Mouse (Mus musculus) forebrain, embryonic 11.5 days (tissue): ENCODE data around the gene Fdxr. TPM values are rescaled to one million over a fixed set of nuclear protein-coding genes. Genes with fewer than 3 reads are reported as not detected.

Source experiments
- ATAC-seq: fragments of 200-750 bp; cut with Nextera tagmentation; replicated peaks from 2 replicates; pipeline ENCODE4 v1.8.0; 2017; ENCODE audit warnings: moderate TSS enrichment; ENCODE audit not compliant: low FRiP score
- DNase-seq: peaks from one replicate; pipeline ENCODE4 v3.0.0-alpha.2; 2017; ENCODE audit warnings: low spot score
- H3K27ac ChIP-seq: fragments of 300-500 bp; sonication (generic); 2 replicates; pipeline ENCODE4 v1.5.1; 2014; ENCODE audit warnings: low read depth, low read length
- H3K27me3 ChIP-seq: fragments of 300-500 bp; sonication (generic); 2 replicates; pipeline ENCODE4 v1.6.1; 2014; ENCODE audit warnings: mild to moderate bottlenecking, low read length, mixed read lengths; ENCODE audit not compliant: control insufficient read depth, insufficient read depth
- H3K36me3 ChIP-seq: fragments of 300-500 bp; sonication (generic); 2 replicates; pipeline ENCODE4 v1.6.1; 2014; ENCODE audit warnings: mild to moderate bottlenecking, low read length, moderate library complexity, mixed read lengths; ENCODE audit not compliant: control insufficient read depth, insufficient read depth
- H3K4me1 ChIP-seq: fragments of 300-500 bp; sonication (generic); replicated peaks from 2 replicates; pipeline ENCODE4 v1.6.1; 2014; ENCODE audit warnings: low read length, mixed read lengths; ENCODE audit not compliant: control insufficient read depth, insufficient read depth
- H3K4me2 ChIP-seq: fragments of 300-500 bp; sonication (generic); 2 replicates; pipeline ENCODE4 v1.6.1; 2014; ENCODE audit warnings: low read depth, mild to moderate bottlenecking, low read length, moderate library complexity, mixed read lengths; ENCODE audit not compliant: severe bottlenecking
- H3K4me3 ChIP-seq: fragments of 300-500 bp; sonication (generic); 2 replicates; pipeline ENCODE4 v1.5.1; 2014; ENCODE audit warnings: low read depth, low read length
- H3K9ac ChIP-seq: fragments of 300-500 bp; sonication (generic); 2 replicates; pipeline ENCODE4 v1.6.1; 2014; ENCODE audit warnings: low read length
- H3K9me3 ChIP-seq: fragments of 300-500 bp; sonication (generic); 2 replicates; pipeline ENCODE4 v1.6.1; 2016; ENCODE audit warnings: low read length, mixed read lengths; ENCODE audit not compliant: control insufficient read depth
- WGBS: fragments of 180-500 bp; shearing (Covaris S2); extraction: QIAGEN DNeasy Blood & Tissue Kit; methylation state at CpG from one replicate; pipeline ENCODE4 v1.1.7; 2014; 5-methylcytosine and 5-hydroxymethylcytosine counted together
- polyA plus RNA-seq: library from polyadenylated mRNA; unstranded; fragments of >200 nt; fragmentation: Nextera tagmentation; extraction: Ambion mirVana; gene quantifications from 2 replicates; pipeline ENCODE4 v1.2.1, GENCODE M21; 2014

The Fdxr gene
- 13.8 and 15.6 TPM in 2 replicates for polyA plus RNA-seq

DNA sequence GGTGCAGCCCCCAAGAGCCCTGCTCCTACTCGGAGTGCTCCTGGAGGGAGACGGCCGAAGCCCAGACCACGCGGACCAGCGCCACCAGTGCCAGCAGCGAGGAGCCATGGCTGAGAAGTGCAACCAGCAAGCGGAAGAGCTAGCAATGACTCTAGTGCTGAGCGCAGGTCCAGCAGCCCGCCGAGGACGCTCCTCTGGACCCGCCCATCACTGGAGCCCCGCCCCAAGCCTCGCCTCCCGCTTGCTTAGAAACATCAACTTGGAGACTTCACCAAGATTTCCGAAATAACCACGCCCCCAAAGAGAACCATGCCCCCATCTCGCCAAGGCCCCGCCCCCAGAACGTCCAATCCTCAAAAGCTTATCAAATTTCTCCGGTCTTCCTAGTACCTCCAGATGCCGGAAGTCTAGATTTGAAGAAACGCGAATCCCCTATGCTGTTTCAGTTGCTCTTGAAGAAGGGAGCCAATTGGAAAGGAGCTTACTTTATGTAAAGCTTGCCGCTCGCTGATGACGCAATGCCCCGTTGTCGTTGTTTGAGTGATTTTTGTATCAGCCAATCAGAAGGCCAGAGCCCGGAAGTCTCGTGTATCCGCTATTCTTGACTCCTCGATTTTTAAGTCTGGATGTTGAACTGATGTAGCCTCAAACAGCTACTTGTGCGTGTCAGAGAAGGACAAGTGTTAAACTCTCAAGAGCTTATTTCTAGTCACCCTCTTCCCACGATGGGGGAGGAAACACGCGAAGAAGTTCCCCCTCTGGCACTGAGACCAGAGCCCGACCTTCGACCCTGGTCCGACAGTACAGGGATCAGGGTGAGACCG is at the start of gene Fdxr:
TSS of gene Fdxr (minus strand) at position 271 of the 824 bp plus-strand sequence.
- DNase-seq (peak; percentile 98), ATAC-seq (peak; percentile 96)
- H3K9me3 ChIP-seq, result no peaks in the 10 kb centered on the region
- H3K4me1 ChIP-seq, result peaks cover 11% of the 10 kb centered on the region
- H3K9ac ChIP-seq, result peak within 1 kb of the TSS; percentile 84
- peak within 1 kb of the TSS; percentile 83 for H3K4me2 ChIP-seq
- 0% methylated on average over 42 of the region's 42 CpGs for WGBS
- peak within 1 kb of the TSS; percentile 71; the same call in 1 of the 2 replicates for H3K27ac ChIP-seq
- no peaks in the 10 kb centered on the region for H3K36me3 ChIP-seq
- peak within 1 kb of the TSS; percentile 60 for H3K4me3 ChIP-seq
- no peaks in the 10 kb centered on the region for H3K27me3 ChIP-seq

DNA sequence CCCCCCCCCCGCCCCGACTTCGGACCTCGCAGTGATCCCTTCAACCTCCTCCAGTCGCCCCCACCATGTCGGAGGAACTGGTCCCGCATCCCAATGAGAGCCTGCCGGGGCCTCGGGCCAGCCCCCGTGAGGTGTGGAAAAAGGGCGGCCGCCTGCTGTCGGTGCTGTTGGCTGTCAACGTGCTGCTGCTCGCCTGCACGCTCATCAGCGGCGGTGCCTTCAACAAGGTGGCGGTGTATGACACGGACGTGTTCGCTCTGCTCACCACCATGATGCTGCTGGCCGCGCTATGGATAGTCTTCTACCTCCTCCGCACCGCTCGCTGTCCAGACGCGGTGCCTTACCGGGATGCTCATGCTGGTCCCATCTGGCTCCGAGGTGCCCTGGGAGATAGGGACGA is 46.5 kb upstream of the Fdxr start:
- WGBS, result 23% methylated on average over 32 of the region's 32 CpGs
- H3K27me3 ChIP-seq, result peaks cover 64% of the 10 kb centered on the region
- H3K4me2 ChIP-seq, result no peak overlapping the region
- no peaks in the 10 kb centered on the region for H3K9me3 ChIP-seq
- no peak for ATAC-seq
- no peak overlapping the region for H3K27ac ChIP-seq
- H3K4me3 ChIP-seq, result no peak overlapping the region
- H3K9ac ChIP-seq, result no peak overlapping the region
- peak; percentile 61 for DNase-seq
- H3K36me3 ChIP-seq, result no peaks in the 10 kb centered on the region
- peaks cover 2% of the 10 kb centered on the region; the same call in 1 of the 2 replicates for H3K4me1 ChIP-seq

DNA sequence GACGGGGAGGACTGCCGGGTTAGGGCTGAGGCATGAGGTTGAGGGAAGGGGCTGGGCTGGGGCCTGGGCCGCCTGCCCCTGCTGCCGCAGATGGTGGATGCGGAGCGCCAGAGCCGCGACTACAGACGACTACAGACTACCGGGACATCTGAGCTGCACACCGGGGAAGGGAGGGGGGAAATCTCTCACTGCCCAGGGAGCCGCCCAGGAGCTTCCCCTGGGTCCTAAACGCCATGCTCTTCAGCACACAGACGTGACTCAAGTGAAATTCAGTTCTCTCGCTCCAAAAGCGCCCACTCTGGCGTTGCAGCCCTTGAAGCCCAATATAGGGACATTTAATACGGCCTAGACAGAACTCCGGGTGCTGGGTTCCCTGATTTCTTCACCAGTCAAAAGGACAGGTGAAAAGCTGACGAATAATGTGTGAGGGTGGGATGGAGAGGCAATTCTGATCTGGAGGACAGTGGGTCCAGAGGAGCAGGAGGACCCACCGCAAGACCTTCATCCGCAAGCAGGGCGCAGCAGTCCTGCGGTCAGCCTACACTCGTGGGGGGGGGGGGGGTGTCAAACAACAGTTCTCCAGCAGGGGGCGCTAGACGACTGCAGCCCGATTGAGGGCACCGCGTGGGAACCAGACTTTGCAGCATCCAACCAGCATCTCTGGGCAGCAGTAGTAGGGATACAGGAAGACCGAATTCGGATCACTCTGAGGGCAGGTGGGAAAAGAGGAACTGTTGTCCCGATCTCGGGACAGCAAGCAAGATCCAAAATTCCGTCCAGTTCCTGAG is 45.2 kb upstream of the Fdxr start, which contains the start of gene Ush1g:
TSS of gene Ush1g (minus strand) at position 136 of the 788 bp plus-strand sequence.
- DNase-seq, result peak; percentile 94
- no peaks in the 10 kb centered on the region for H3K36me3 ChIP-seq
- no peaks in the 10 kb centered on the region for H3K9me3 ChIP-seq
- ATAC-seq, result 0 out of 2 replicates have a peak, but pooled peaks have one; percentile 12
- 0 out of 2 replicates have a peak within 1 kb of the TSS, but pooled peaks have one; percentile 26 for H3K4me2 ChIP-seq
- peaks cover 2% of the 10 kb centered on the region; the same call in 1 of the 2 replicates for H3K4me1 ChIP-seq
- H3K27ac ChIP-seq, result no peak within 1 kb of the TSS
- no peak within 1 kb of the TSS for H3K9ac ChIP-seq
- H3K27me3 ChIP-seq, result peaks cover 77% of the 10 kb centered on the region
- no peak within 1 kb of the TSS for H3K4me3 ChIP-seq
- 5% methylated on average over 35 of the region's 35 CpGs for WGBS

DNA sequence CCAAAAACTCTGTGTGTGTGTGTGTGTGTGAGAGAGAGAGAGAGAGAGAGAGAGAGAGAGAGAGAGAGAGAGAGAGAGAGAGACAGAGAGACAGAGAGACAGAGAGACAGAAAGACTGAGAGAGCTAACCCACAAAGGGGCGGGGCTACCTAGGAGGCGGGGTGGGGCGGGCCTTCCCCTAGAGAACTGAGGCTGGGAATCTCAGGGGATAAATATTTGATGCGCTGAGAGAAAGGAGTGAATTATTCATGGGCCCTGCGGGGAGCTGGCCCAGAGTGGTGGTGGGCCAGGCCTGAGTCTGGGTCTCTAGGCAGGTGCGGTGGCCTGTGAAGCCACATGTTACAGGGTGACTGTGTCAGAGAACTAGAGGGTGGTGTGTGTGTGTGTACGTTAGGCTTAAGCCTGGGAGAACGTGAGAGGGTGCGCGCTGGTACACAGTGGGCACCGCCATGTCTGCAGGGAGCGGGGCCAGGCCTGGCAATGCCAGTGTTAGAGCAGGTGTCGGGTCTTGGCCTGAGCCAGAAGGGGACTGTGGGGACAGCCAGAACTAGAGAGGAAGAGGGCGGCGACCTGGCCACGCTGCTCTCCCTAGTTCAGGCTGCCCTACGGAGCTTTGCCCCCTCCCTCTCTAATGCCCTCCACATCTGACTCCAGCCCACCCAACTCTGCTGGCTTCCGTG is 43.0 kb upstream of the Fdxr start:
- no peak overlapping the region for H3K9ac ChIP-seq
- H3K9me3 ChIP-seq, result no peaks in the 10 kb centered on the region
- H3K27ac ChIP-seq, result no peak overlapping the region
- H3K4me2 ChIP-seq, result no peak overlapping the region
- H3K4me3 ChIP-seq, result no peak overlapping the region
- WGBS, result 5% methylated on average over 18 of the region's 18 CpGs
- DNase-seq (no peak), ATAC-seq (no peak)
- H3K4me1 ChIP-seq, result peaks cover 2% of the 10 kb centered on the region; the same call in 1 of the 2 replicates
- peaks cover 89% of the 10 kb centered on the region for H3K27me3 ChIP-seq
- H3K36me3 ChIP-seq, result no peaks in the 10 kb centered on the region

DNA sequence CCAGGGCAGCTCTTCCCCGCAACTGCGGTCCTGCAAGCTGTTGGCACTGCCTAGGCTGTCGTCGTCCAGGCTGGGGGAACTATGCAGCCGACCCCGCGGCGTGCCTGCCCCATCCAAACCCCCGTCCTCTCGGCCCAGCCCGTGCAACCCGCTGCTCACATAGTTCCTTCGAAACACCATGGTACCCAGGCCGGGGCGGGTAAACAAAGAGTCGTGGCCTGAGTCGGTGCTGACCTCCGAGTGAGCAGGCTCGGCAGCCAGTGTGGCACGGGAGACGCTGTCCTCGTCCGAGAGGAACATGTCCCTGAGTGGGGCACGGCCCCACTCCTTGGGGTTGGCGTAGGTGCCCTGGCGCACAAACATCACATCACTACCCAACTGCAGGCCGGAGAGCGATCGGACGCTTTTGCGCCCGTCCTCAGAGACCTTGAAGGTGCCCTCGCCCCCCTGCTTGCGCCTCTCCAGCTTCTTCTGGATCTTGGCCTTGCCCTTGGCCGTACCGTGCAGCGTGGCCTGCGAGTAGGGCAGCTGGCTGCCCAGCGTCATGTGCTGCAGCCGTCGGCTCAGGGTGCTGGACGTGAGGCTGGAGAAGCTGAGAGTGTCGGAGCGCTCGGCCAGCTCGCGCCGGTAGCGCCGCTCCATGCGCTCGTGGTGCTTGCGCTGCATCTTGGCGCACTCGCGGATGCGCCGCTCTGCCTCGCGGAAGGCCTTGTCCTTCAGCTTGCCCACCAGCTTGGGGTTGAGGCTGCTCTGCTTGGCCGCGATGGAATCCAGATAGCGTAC is 41.6 kb upstream of the Fdxr start:
- no peak for DNase-seq
- H3K27me3 ChIP-seq, result peaks cover 81% of the 10 kb centered on the region
- no peak overlapping the region for H3K27ac ChIP-seq
- peaks cover 2% of the 10 kb centered on the region; the same call in 1 of the 2 replicates for H3K4me1 ChIP-seq
- ATAC-seq, result no peak
- H3K9me3 ChIP-seq, result no peaks in the 10 kb centered on the region
- H3K4me3 ChIP-seq, result no peak overlapping the region
- WGBS, result 6% methylated on average over 63 of the region's 63 CpGs
- no peak overlapping the region for H3K9ac ChIP-seq
- H3K36me3 ChIP-seq, result no peaks in the 10 kb centered on the region
- H3K4me2 ChIP-seq, result no peak overlapping the region

DNA sequence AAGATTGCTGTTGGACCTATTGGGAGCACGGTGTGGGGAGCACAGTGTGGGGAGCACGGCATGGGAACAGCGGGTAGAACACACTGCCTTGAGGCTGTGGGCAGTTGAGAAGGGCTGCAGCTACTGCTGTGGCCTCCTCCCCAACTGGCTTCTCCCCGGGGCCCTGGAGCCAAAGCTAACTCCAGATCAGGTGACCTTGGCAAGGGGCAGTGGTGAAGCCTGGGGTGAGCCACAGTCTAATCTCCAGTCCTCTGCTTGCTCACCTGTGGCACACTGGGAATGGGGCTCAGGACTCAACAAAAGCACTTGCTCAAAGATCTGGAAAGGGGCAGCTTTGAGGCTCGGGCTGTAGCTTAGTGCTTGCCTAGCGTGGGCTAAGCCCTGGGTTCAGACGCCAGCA is 40.4 kb upstream of the Fdxr start:
- H3K36me3 ChIP-seq, result no peaks in the 10 kb centered on the region
- H3K4me3 ChIP-seq, result no peak overlapping the region
- H3K27ac ChIP-seq, result no peak overlapping the region
- no peak for ATAC-seq
- peaks cover 69% of the 10 kb centered on the region for H3K27me3 ChIP-seq
- peaks cover 1% of the 10 kb centered on the region; the same call in 1 of the 2 replicates for H3K4me1 ChIP-seq
- no peak overlapping the region for H3K4me2 ChIP-seq
- DNase-seq, result no peak
- no peak overlapping the region for H3K9ac ChIP-seq
- no peaks in the 10 kb centered on the region for H3K9me3 ChIP-seq
- WGBS, result 62% methylated on average over 7 of the region's 7 CpGs

DNA sequence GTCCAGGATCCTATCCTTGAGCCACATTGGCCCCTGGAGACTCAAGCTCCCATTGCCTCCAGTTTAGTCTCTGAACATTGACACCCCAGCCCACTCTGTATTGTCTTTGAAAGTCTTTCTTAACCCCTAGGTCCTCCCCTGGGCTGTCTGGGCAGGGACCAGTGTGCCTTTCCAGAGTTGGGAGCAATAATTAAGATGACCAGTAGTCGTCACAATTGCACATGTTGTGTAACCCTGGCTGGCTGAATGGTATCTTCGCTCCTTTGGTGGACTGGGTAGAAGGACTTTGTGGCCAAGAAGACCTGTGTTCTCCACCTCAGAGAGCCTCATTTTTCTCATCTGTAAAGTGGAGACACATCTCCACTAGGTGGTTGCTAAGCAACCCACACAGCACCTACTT is 37.4 kb upstream of the Fdxr start:
- Histone ChIP-seq H3K4me3 (no peak overlapping the region), H3K4me2 (no peak overlapping the region), H3K9me3 (no peaks in the 10 kb centered on the region), H3K9ac (no peak overlapping the region), H3K27ac (no peak overlapping the region), H3K4me1 (no peaks in the 10 kb centered on the region), H3K27me3 (peaks cover 40% of the 10 kb centered on the region), H3K36me3 (no peaks in the 10 kb centered on the region)
- DNase-seq (no peak), ATAC-seq (no peak)
- 44% methylated on average over 2 of the region's 2 CpGs for WGBS
